Mouse (Mus musculus): ENCODE data around the gene Cmtr1. TPM values are rescaled to one million over a fixed set of nuclear protein-coding genes. Genes with fewer than 3 reads are reported as not detected.
"Not testable (repeated sequence)": the region's sequence is repeated elsewhere in the genome, so short reads cannot be mapped to it uniquely, and the experiment has no call there.

Cmtr1 gene
- polyA plus RNA-seq, 1 experiment from 2014 or later, result 114 TPM

GRCm38 (mm10) chr17:29711745-29712431 lies 51.5 kb downstream of the Cmtr1 start:
- Histone ChIP-seq H3K4me3 (ENCODE audit: low read depth, low read length) (no peak overlapping the region), H3K9me3 (ENCODE audit: low read depth, low read length) (no peaks in the 10 kb centered on the region), H3K4me1 (ENCODE audit: insufficient read depth) (peaks cover 29% of the 10 kb centered on the region), H3K27me3 (ENCODE audit: insufficient read depth, low read length) (no peaks in the 10 kb centered on the region), H3K4me2 (no peak overlapping the region), H3K9ac (no peak overlapping the region), H3K36me3 (ENCODE audit: insufficient read depth) (no peaks in the 10 kb centered on the region), H3K27ac (ENCODE audit: low read depth) (no peak overlapping the region)
- ATAC-seq (ENCODE audit: insufficient read depth) (no peak), DNase-seq (no peak)
- no peak for TF ChIP-seq CTCF (IDR thresholded peaks at IDR 0.05; ENCODE audit: low read depth)
- WGBS, result 51% methylated on average over 8 of the region's 8 CpGs

- no peak for DNase-seq
- WGBS, result 64% methylated on average over 7 of the region's 7 CpGs
- no peak overlapping the region for H3K27ac ChIP-seq (ENCODE audit: low read depth)
Measured at GRCm38 (mm10) chr17:29712565-29712964, 52.2 kb downstream of the Cmtr1 start.

GRCm38 (mm10) chr17:29713734-29714133 lies 53.3 kb downstream of the Cmtr1 start:
- H3K4me2 ChIP-seq; H3K4me3 ChIP-seq (ENCODE audit: low read depth, low read length); H3K36me3 ChIP-seq (ENCODE audit: insufficient read depth); H3K27me3 ChIP-seq (ENCODE audit: insufficient read depth, low read length); ATAC-seq (ENCODE audit: insufficient read depth); H3K9me3 ChIP-seq (ENCODE audit: low read depth, low read length); H3K27ac ChIP-seq (ENCODE audit: low read depth); DNase-seq; H3K9ac ChIP-seq: not testable (repeated sequence)
- WGBS, result 88% methylated on average over 4 of the region's 4 CpGs
- H3K4me1 ChIP-seq (ENCODE audit: insufficient read depth), result peaks cover 29% of the 10 kb centered on the region

More at GRCm38 (mm10) chr17:29712565-29712964, 52.2 kb downstream of the Cmtr1 start:
- peaks cover 29% of the 10 kb centered on the region for H3K4me1 ChIP-seq (ENCODE audit: insufficient read depth)
- H3K36me3 ChIP-seq (ENCODE audit: insufficient read depth), result no peaks in the 10 kb centered on the region
- H3K4me3 ChIP-seq (ENCODE audit: low read depth, low read length), result no peak overlapping the region
- no peak overlapping the region for H3K4me2 ChIP-seq
- no peak for TF ChIP-seq CTCF (IDR thresholded peaks at IDR 0.05; ENCODE audit: low read depth)
- ATAC-seq (ENCODE audit: insufficient read depth), result no peak
- no peaks in the 10 kb centered on the region for H3K27me3 ChIP-seq (ENCODE audit: insufficient read depth, low read length)
- no peaks in the 10 kb centered on the region for H3K9me3 ChIP-seq (ENCODE audit: low read depth, low read length)
- no peak overlapping the region for H3K9ac ChIP-seq

- peaks cover 13% of the 10 kb centered on the region for H3K4me1 ChIP-seq (ENCODE audit: insufficient read depth)
- H3K4me2 ChIP-seq, result peak within 1 kb of the TSS; percentile 94
- H3K9me3 ChIP-seq (ENCODE audit: low read depth, low read length), result no peaks in the 10 kb centered on the region
- H3K27me3 ChIP-seq (ENCODE audit: insufficient read depth, low read length), result no peaks in the 10 kb centered on the region
- 5% methylated on average over 41 of the region's 41 CpGs for WGBS
- H3K27ac ChIP-seq (ENCODE audit: low read depth), result peak within 1 kb of the TSS; percentile 62; the same call in 1 of the 2 replicates
- no peaks in the 10 kb centered on the region for H3K36me3 ChIP-seq (ENCODE audit: insufficient read depth)
- peak within 1 kb of the TSS; percentile 51 for H3K4me3 ChIP-seq (ENCODE audit: low read depth, low read length)
- TF ChIP-seq CTCF (IDR thresholded peaks at IDR 0.05; ENCODE audit: low read depth), result no peak
- peak; percentile 99 for DNase-seq
- peak within 1 kb of the TSS; percentile 56 for H3K9ac ChIP-seq
- peak; percentile 94 for ATAC-seq (ENCODE audit: insufficient read depth)
Measured at GRCm38 (mm10) chr17:29716732-29717445, 56.5 kb downstream of the Cmtr1 start, which contains the start of gene Ccdc167. Gene Ccdc167 (minus strand): TSS chr17:29717044.

GRCm38 (mm10) chr17:29718660-29719059 lies 58.3 kb downstream of the Cmtr1 start:
- WGBS, result 85% methylated on average over 8 of the region's 8 CpGs
- DNase-seq, result no peak
- Histone ChIP-seq H3K4me2 (no peak overlapping the region), H3K4me1 (ENCODE audit: insufficient read depth) (peaks cover 8% of the 10 kb centered on the region), H3K9me3 (ENCODE audit: low read depth, low read length) (no peaks in the 10 kb centered on the region), H3K4me3 (ENCODE audit: low read depth, low read length) (no peak overlapping the region), H3K36me3 (ENCODE audit: insufficient read depth) (no peaks in the 10 kb centered on the region), H3K27ac (ENCODE audit: low read depth) (no peak overlapping the region), H3K9ac (no peak overlapping the region), H3K27me3 (ENCODE audit: insufficient read depth, low read length) (no peaks in the 10 kb centered on the region)
- no peak for TF ChIP-seq CTCF (IDR thresholded peaks at IDR 0.05; ENCODE audit: low read depth)
- ATAC-seq (ENCODE audit: insufficient read depth), result no peak

- no peak for ATAC-seq (ENCODE audit: insufficient read depth)
- Histone ChIP-seq H3K4me3 (ENCODE audit: low read depth, low read length) (no peak overlapping the region), H3K4me2 (no peak overlapping the region), H3K9ac (no peak overlapping the region), H3K9me3 (ENCODE audit: low read depth, low read length) (no peaks in the 10 kb centered on the region), H3K27ac (ENCODE audit: low read depth) (no peak overlapping the region), H3K36me3 (ENCODE audit: insufficient read depth) (no peaks in the 10 kb centered on the region), H3K27me3 (ENCODE audit: insufficient read depth, low read length) (no peaks in the 10 kb centered on the region), H3K4me1 (ENCODE audit: insufficient read depth) (peaks cover 8% of the 10 kb centered on the region)
- TF ChIP-seq CTCF (IDR thresholded peaks at IDR 0.05; ENCODE audit: low read depth), result no peak
- DNase-seq, result no peak
- 79% methylated on average over 13 of the region's 13 CpGs for WGBS
Measured at GRCm38 (mm10) chr17:29719628-29720575, 59.5 kb downstream of the Cmtr1 start.

Measured in lung, embryonic 14.5 days (tissue).